Mouse (Mus musculus) heart, adult 2 months (tissue): ENCODE measurements around the gene Olfr815.

Source experiments
- CTCF ChIP-seq: fragments of 200-600 bp; IDR thresholded peaks from 2 replicates; pipeline ENCODE4 v1.8.1; 2022; ENCODE audit warnings: antibody characterized with exemption, mild to moderate bottlenecking, moderate library complexity
- EP300 ChIP-seq: fragments of 200-500 bp; IDR thresholded peaks from 2 replicates; pipeline ENCODE4 v1.6.1; 2011; ENCODE audit warnings: low read depth, low read length, control low read depth; ENCODE audit not compliant: insufficient read depth
- POLR2A ChIP-seq: fragments of 200-500 bp; IDR thresholded peaks from 2 replicates; pipeline ENCODE4 v1.6.1; 2011; ENCODE audit warnings: mild to moderate bottlenecking, low read depth, low read length, control low read depth; ENCODE audit not compliant: insufficient read depth

DNA sequence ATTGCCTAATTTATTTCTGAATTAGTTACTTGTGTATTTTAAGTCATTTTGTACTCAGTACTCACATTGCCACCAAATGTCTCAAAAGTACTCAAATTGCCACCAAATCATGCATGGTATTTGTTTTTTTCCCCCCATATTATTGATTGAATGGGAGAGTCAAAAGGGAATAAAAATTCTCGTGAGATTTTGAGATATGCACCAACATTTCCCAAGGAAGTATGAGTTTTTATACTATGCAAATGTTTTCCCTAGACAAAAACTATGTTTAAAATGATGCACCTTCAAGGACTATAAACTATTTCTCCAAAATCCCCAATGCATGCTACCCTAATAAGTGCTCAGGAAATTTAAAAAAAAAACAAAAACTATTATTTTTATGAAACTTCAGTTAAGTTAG lies 9.8 kb upstream of the Olfr815 start, which contains the start of gene Olfr816:
- TF ChIP-seq EP300 (no peak), CTCF (no peak), POLR2A (no peak)
